8 mouse cellular contexts compared by ENCODE assay signal in the genomic region with DNA sequence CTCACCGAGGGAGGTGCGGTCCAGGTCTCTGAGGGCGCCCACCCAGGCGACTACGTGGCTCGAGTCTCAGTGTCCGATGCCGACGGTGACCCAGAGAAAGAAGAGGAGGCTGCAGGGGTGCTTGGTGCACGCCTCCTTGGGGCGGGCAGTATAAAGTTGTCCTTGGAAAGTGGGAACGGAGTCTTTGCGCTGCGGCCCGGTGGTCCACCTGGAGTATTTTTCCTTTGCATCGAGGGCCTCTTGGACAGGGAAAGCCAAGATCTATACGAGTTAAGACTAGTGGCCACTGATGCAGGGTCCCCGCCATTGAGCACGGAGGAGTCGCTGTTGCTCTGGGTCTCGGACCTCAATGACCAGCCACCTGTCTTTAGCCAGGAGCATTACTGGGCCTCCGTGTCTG. TPM values are rescaled to one million over a fixed set of nuclear protein-coding genes. Genes with fewer than 3 reads are reported as not detected.
A peak's percentile ranks its signal among the peaks of the same experiment; 100 is the strongest.
DNase-seq lines count a peak whose midpoint lies in the region; ATAC-seq and TF ChIP-seq lines count a peak whose summit lies in the region.

No protein-coding gene starts in this region.

- H3K9ac ChIP-seq in heart, embryonic 16.5 days (ENCODE audit: low read length): no peak overlapping the region
- H3K9ac ChIP-seq in hindbrain, embryonic 12.5 days: peak overlapping the region; percentile 64; the same call in 1 of the 2 replicates
- peak overlapping the region; percentile 59; the same call in 1 of the 2 replicates for H3K9ac ChIP-seq in midbrain, embryonic 14.5 days (replicated peaks; ENCODE audit: low read length)

- 6% methylated on average over 22 of the region's 22 CpGs for WGBS in heart, embryonic 16.5 days
- 5% methylated on average over 22 of the region's 22 CpGs for WGBS in hindbrain, embryonic 12.5 days
- WGBS in midbrain, embryonic 14.5 days: 2% methylated on average over 22 of the region's 22 CpGs

- no peak for TF ChIP-seq POLR2A in cortical plate, adult 2 months (IDR thresholded peaks at IDR 0.05; ENCODE audit: extremely low read depth, insufficient read depth, low read length)

- no peak for TF ChIP-seq CTCF in cortical plate, adult 2 months (IDR thresholded peaks at IDR 0.05; ENCODE audit: extremely low read depth, insufficient read depth, low read length)

- H3K27me3 ChIP-seq in heart, embryonic 16.5 days (ENCODE audit: control insufficient read depth, insufficient read depth, low read length): peaks cover 60% of the 10 kb centered on the region
- H3K27me3 ChIP-seq in hindbrain, embryonic 12.5 days: peaks cover 57% of the 10 kb centered on the region
- H3K27me3 ChIP-seq in midbrain, embryonic 14.5 days (ENCODE audit: control insufficient read depth, insufficient read depth, low read length): peaks cover 39% of the 10 kb centered on the region

- peak overlapping the region; percentile 98 for H3K4me2 ChIP-seq in heart, embryonic 16.5 days (ENCODE audit: low read depth, low read length)
- H3K4me2 ChIP-seq in hindbrain, embryonic 12.5 days (replicated peaks): peak overlapping the region; percentile 98
- H3K4me2 ChIP-seq in midbrain, embryonic 14.5 days (ENCODE audit: low read length): peak overlapping the region; percentile 100

- H3K9me3 ChIP-seq in heart, embryonic 16.5 days (replicated peaks; ENCODE audit: control insufficient read depth, low read length): no peaks in the 10 kb centered on the region
- H3K9me3 ChIP-seq in hindbrain, embryonic 12.5 days (replicated peaks): no peaks in the 10 kb centered on the region
- no peaks in the 10 kb centered on the region for H3K9me3 ChIP-seq in midbrain, embryonic 14.5 days (ENCODE audit: control insufficient read depth, low read length)

- ATAC-seq in heart, embryonic 16.5 days (replicated peaks; ENCODE audit: extremely low read depth, insufficient read depth, low FRiP score): no peak
- ATAC-seq in hindbrain, embryonic 12.5 days (ENCODE audit: low FRiP score): peak; percentile 24; the same call in 1 of the 2 replicates
- no peak for ATAC-seq in midbrain, embryonic 14.5 days (ENCODE audit: low FRiP score, low TSS enrichment)
- ATAC-seq in activated CD4-positive, CD25-positive, alpha-beta regulatory T cell, adult 4 months: no peak

- DNase-seq in heart, adult 18-20 months: no peak
- no peak for DNase-seq in midbrain, embryonic 14.5 days
- DNase-seq in layer of hippocampus, postnatal 36 days: no peak
- no peak for DNase-seq in adrenal gland, adult 18-20 months (ENCODE audit: low spot score in 2 of 2)

- no peaks in the 10 kb centered on the region for H3K36me3 ChIP-seq in heart, embryonic 16.5 days (ENCODE audit: control insufficient read depth, insufficient read depth)
- H3K36me3 ChIP-seq in hindbrain, embryonic 12.5 days: no peaks in the 10 kb centered on the region
- no peaks in the 10 kb centered on the region for H3K36me3 ChIP-seq in midbrain, embryonic 14.5 days (ENCODE audit: control insufficient read depth, insufficient read depth, low read length)

- peaks cover 16% of the 10 kb centered on the region for H3K4me1 ChIP-seq in heart, embryonic 16.5 days (ENCODE audit: control insufficient read depth, insufficient read depth, low read length)
- 0 out of 2 replicates have a peak, but pooled peaks cover 2% of the 10 kb centered on the region for H3K4me1 ChIP-seq in cortical plate, adult 2 months (ENCODE audit: control insufficient read depth, insufficient read depth, low read length)
- peaks cover 25% of the 10 kb centered on the region for H3K4me1 ChIP-seq in hindbrain, embryonic 12.5 days
- H3K4me1 ChIP-seq in midbrain, embryonic 14.5 days (ENCODE audit: control insufficient read depth, insufficient read depth, low read length): peaks cover 17% of the 10 kb centered on the region; the same call in 1 of the 2 replicates

- H3K27ac ChIP-seq in heart, embryonic 16.5 days (ENCODE audit: low read length): no peak overlapping the region
- no peak overlapping the region for H3K27ac ChIP-seq in cortical plate, adult 2 months (ENCODE audit: insufficient read depth, low read length)
- no peak overlapping the region for H3K27ac ChIP-seq in hindbrain, embryonic 12.5 days
- H3K27ac ChIP-seq in midbrain, embryonic 14.5 days (replicated peaks; ENCODE audit: low read depth, low read length): no peak overlapping the region

- H3K4me3 ChIP-seq in heart, embryonic 16.5 days (ENCODE audit: low read length): peak overlapping the region; percentile 49
- peak overlapping the region; percentile 36 for H3K4me3 ChIP-seq in cortical plate, adult 2 months (ENCODE audit: insufficient read depth, low read length)
- peak overlapping the region; percentile 56 for H3K4me3 ChIP-seq in hindbrain, embryonic 12.5 days
- H3K4me3 ChIP-seq in midbrain, embryonic 14.5 days (replicated peaks; ENCODE audit: low read depth, low read length): peak overlapping the region; percentile 58

RNA-seq across cellular contexts. Expression of a gene that starts 1.4 kb away (rescaled TPM):
- 0.11 and 0.19 TPM in 2 replicates for polyA plus RNA-seq in heart, embryonic 16.5 days (2015; fragmentation: Nextera tagmentation; extraction: Ambion mirVana)
- total RNA-seq in heart, adult 18-20 months (2021): under 1 TPM; 0.62 to 0.82 TPM
- polyA plus RNA-seq in cortical plate, adult 2 months (2012; rRNA removed): 0.26 and 0.38 TPM in 2 replicates
- polyA plus RNA-seq in hindbrain, embryonic 12.5 days (2016; fragmentation: Nextera tagmentation; extraction: Ambion mirVana): 1.1 and 1.3 TPM in 2 replicates
- 1.2 and 1.8 TPM in 2 replicates for polyA plus RNA-seq in midbrain, embryonic 14.5 days (2014; fragmentation: Nextera tagmentation; extraction: Ambion mirVana)
- total RNA-seq in layer of hippocampus, postnatal 36 days (2021): 1 to 10 TPM; 3.5 to 3.7 TPM
- total RNA-seq in adrenal gland, adult 18-20 months (2021): under 1 TPM; 0.43 to 0.58 TPM
- not detected for polyA plus RNA-seq in activated CD4-positive, CD25-positive, alpha-beta regulatory T cell, adult 4 months (2017; shearing (Covaris generic))
